Comparison of ENCODE assay signal across 15 mouse cellular contexts in genomic region chr9:103124746-103125145, GRCm38 (mm10).
"Had no signal": no experiment of that assay in that cellular context is flagged by ENCODE, and none has a peak within 500 bp of the region (broad histone marks: within the 10 kb centered on the region; RNA-seq: fewer than 3 reads in every experiment).

No protein-coding gene starts in this region.

- DNase-seq: heart, postnatal 10 days; heart, postnatal 14 days; heart, postnatal 36 days; heart, postnatal 4 days; kidney, adult 11 months; kidney, adult 18-20 months; kidney, adult 2 months; kidney, adult 8-10 months; kidney, adult 9 months; kidney, postnatal 10 days; kidney, postnatal 14 days; kidney, postnatal 25 days; kidney, postnatal 36 days; kidney, postnatal 4 days; layer of hippocampus, adult 9-11 months had no signal
